Mouse (Mus musculus) heart, postnatal 14 days (tissue): ENCODE results near the gene 2410131K14Rik. TPM values are rescaled to one million over a fixed set of nuclear protein-coding genes. Genes with fewer than 3 reads are reported as not detected.

Experiments used
- DNase-seq, 2 experiments: peaks; one replicate each; pipeline ENCODE4 v3.0.0; 2021 to 2022
- intact Hi-C: fragments of 180-260 bp; cut with DNase I; formaldehyde crosslinking; loops from one replicate; pipeline ENCODE4 v1.15.1; 2025
- total RNA-seq, 2 experiments: library from RNA; stranded (reverse); gene quantifications; 2 replicates each; pipeline ENCODE4 v1.2.3; 2021

2410131K14Rik gene
- total RNA-seq, 2 experiments from 2014 or later = 9.2 to 9.3 TPM

DNA sequence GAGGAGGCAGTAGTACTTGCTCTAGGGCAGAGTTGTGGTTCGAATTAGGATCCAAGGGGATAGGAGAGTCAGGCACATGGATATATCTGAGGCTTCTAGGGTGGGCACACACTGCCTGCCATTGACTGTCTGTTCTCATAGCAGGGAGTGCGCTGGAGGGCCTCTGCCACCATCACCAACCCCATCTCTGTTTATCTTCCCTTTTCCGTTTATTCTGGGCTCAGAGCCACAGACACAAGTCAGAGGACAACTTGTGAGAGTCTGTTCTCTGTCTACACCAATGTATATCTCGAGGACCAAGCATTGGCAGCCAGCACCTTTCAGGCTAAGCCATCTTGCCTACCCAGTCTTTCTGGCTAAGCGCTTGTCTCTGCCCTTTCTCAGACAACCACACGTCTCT, 14.6 kb downstream of the 2410131K14Rik start:
- intact Hi-C loops = loop anchor here (10.0 kb wide), 2 partner anchors 145 to 175 kb away; no protein-coding TSS in a partner anchor
- no peak for DNase-seq

DNA sequence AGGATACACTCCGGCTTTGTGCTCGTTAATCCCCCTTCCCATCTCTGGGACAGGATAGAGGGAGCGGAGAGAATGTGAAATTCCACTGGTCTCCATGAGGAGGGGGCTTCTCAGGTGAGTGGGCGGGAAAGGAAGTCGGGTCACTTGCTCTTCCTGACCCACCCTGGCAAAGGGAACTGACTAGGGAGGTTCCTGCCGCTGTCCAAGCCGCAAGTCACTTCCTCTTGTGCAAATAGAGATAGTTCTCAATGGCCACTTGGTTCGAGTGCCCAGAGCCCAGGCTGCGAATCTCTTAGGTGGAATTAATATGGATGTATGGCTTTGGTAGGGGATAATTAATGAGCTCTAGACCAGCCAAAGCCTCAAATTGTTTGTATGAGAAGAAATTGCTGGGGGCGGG, 15.0 kb downstream of the 2410131K14Rik start:
- intact Hi-C loops = no loop called here
- DNase-seq = no peak

GRCm38 (mm10) chr5:118260642-118261041, 15.6 kb downstream of the 2410131K14Rik start:
- DNase-seq = no peak
- intact Hi-C loops = no loop called here

DNA sequence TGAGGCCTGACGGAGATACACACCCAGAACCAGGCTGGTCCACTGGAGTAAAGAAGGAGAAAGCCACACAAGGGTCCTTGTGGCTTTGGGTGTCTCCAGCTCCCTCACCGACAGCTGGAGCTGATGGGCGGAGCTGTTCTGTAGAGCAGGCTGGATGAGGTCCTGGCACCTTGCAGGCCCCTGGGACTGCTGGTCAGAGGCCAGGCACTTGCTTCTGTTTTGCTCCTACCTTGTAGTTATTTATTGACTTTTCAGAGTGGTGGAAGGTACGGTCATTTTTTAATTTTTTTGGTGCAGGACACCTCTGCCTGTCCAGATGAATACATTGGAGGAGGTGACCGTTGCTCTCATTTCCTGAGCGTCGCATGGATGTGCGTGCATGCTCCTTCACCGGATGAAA, 16.2 kb downstream of the 2410131K14Rik start:
- no peak for DNase-seq
- intact Hi-C loops = no loop called here

DNA sequence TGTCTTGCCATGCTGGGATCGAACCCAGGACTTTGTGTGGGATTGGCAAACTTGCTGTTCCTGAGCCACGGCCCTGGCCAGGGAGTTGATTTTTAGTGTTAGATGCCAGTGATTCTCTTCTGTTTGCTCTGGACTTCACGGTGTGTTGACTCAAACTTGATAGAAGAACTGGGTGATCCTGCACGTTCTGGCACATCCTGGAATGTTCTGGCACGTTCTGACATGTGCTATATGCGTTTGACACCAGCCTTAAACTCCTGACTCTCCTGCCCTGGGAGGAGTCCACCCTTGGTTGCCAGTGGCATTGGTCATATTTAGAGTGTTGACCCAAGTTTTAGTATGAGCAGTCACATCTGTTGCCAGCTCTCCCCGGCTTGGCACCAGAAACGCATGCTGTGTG, 17.4 kb downstream of the 2410131K14Rik start:
- DNase-seq = no peak
- intact Hi-C loops = no loop called here

- intact Hi-C loops = no loop called here
- DNase-seq = no peak
Observed at GRCm38 (mm10) chr5:118264279-118264678, 19.3 kb downstream of the 2410131K14Rik start.

DNA sequence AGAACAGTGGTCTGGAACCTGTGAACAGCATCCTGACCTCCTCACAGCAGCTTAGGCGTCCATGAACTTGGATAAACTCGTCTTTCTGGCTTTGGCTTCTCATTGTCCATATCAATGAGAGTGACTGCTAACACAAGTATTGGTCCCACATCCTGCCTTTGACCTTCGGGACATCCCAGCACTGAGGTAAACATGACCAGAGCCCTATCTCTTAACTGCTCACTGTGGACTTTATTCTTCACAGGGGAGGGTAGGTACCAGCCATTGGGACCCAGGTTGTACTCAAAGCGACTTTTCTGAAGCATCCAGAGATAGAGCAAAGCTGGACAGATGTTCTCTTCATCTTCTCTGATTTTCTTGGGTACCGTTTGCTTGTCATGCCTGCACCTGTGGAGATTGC, 20.3 kb downstream of the 2410131K14Rik start:
- no peak for DNase-seq
- intact Hi-C loops = no loop called here

GRCm38 (mm10) chr5:118266309-118266708, 21.3 kb downstream of the 2410131K14Rik start:
- DNase-seq = no peak
- intact Hi-C loops = no loop called here

GRCm38 (mm10) chr5:118268987-118269386, 24.0 kb downstream of the 2410131K14Rik start:
- intact Hi-C loops = loop anchor here (1.0 to 2.0 kb wide), 2 partner anchors 386 to 468 kb away; no protein-coding TSS in a partner anchor
- DNase-seq = peak; percentile 90 to 93

DNA sequence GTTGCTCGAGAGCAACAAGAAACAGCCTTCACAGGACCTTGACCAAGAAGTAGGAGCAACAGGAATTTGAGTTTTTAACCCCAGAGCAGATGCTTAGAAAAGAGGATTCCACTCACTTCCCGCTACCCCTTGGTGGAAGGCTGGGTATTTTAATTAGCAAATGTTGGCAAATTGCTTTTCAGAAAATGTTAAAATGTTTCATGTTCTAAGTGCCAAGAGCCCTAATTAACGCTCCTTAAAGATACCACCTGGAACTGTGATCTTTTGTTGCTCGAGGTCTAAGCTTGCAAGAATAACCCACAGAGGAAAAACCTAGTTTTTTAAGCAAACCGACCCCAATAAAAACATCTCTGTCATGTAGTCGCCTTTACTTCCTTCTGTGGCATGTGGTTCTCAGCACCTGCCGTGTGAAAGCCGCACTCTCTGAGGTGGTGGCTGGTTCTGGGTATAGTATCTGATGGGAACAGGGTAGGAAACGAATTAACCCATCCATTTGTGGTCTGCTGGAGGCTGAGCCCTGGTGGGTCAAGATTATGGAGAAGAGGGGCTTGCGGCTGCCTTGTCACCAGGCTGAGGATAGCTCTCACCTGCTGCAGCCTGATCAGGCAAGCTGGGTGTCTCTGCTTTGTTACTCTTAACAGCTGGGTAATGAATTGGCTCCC, 26.6 kb downstream of the 2410131K14Rik start:
- no peak for DNase-seq
- intact Hi-C loops = loop anchor here (5.0 to 10.0 kb wide), 2 partner anchors 51 to 293 kb away; partner anchors contain the start of gene Med13l

DNA sequence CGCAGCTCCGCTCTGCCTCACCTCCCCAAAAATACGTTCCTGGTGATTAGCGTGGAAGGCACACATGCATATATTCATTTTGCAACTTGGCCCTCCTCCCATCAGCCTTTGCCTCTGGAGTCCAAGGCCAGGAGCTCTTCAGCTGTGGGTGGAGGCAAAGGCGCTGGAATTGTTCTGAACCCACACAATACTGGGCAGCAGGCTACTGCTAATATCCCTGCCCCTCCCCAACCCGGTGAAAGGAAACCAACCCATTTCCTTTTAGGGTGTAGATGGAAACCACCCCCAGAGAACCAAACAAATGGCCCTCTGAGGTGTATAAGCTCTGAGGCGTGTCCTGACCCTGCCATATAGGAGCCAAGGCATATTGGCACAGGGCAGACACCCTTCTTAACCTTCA, 28.4 kb downstream of the 2410131K14Rik start:
- no peak for DNase-seq
- intact Hi-C loops = loop anchor here (5.0 to 10.0 kb wide), 2 partner anchors 49 to 291 kb away; partner anchors contain the start of gene Med13l

- intact Hi-C loops = loop anchor here (2.0 to 10.0 kb wide), 3 partner anchors 14 to 290 kb away; partner anchors contain the start of gene Med13l
- no peak for DNase-seq
Observed at GRCm38 (mm10) chr5:118274546-118274945, 29.5 kb downstream of the 2410131K14Rik start.

DNA sequence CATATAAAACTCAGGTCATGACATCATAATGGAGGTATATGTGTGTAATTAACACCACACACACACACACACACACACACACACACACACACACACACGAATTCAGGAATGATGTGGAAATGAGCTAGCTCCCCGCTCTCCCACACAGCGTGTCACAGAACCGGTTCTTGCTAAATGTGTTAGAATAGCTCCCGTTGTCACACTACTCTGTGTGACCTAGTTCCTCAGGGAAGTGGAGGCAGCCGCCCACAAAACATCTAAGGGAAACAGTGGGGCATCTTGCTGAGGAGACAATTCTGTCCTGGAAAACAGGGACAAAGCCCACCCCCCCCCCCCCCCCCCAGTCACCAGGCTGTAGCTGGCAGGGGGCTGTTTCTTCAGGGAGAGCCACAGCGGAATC, 31.3 kb downstream of the 2410131K14Rik start:
- intact Hi-C loops = loop anchor here (10.0 kb wide), 1 partner anchor 289 kb away; the partner anchor contains the start of gene Med13l

DNA sequence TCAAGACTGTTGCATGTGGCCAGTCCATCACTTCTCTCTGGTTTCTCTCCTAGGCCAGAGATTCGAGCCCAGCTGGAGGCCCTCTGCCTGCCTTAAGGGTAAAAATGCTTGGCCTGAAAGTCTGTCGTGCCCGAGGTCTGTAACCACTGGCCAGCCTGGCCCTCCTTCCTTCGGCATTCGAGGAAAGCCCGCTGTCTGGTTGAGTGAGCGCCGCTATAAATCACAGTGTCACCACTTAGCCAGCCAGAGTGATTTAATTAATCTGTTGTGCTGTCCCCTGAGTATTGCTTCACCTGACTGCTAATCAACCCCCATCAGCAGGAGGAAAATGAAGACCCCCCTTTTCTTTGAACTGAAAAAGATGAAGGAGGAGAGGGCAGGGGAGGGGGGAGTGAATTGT, 31.7 kb downstream of the 2410131K14Rik start:
- intact Hi-C loops = loop anchor here (10.0 kb wide), 1 partner anchor 288 kb away; the partner anchor contains the start of gene Med13l
- no peak for DNase-seq

More for the DNA sequence above, 31.3 kb downstream of the 2410131K14Rik start:
- DNase-seq = no peak

- intact Hi-C loops = loop anchor here (10.0 kb wide), 1 partner anchor 287 kb away; the partner anchor contains the start of gene Med13l
- no peak for DNase-seq
Observed at GRCm38 (mm10) chr5:118277741-118278495, 32.9 kb downstream of the 2410131K14Rik start.

- intact Hi-C loops = no loop called here
- DNase-seq = no peak
Observed at GRCm38 (mm10) chr5:118291453-118291852, 46.4 kb downstream of the 2410131K14Rik start.

- no peak for DNase-seq
- intact Hi-C loops = no loop called here
Observed at GRCm38 (mm10) chr5:118292476-118292875, 47.4 kb downstream of the 2410131K14Rik start.

- intact Hi-C loops = no loop called here
- DNase-seq = peak; percentile 93 to 95
Observed at GRCm38 (mm10) chr5:118294086-118294864, 49.2 kb downstream of the 2410131K14Rik start.

DNA sequence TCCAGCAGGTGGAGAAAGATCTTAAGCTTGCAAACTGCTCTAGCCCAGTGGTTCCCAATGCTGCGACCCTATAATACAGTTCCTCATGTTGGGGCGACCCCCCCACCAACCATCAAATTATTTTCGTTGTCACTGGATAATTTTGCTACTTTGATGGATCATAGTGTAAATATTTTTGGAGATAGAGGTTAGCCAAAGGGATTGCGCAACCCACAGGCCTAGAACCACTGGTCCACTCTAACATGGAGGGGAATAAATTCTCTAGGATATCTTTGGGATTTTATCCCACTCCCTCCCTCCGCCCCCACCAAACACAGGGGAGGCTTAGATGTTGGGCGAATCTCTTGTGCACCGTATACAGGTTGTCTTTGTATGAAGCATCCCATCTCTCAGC, 49.8 kb downstream of the 2410131K14Rik start:
- DNase-seq = peak in 1 of 2 experiments; percentile 38
- intact Hi-C loops = no loop called here

DNA sequence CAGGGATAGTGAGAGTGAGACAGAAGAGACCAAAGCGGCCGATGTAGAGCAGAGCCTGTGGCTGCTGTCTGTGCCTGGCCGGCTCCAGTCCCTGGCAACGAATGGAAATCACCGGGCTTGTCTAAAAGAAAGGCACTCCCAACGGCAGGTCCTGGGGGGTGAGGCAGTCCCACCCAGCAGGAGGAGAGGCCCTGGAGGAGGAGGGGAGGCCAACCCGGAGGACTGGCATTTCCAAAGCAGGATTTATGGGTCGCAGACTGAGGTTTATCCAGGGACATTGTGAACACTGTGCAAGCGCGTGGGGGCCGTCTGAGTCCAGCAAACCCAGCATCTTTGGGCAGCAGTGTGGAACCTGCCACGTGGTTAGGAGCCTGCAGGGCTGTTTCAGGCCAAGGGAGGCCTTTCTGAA, 52.3 kb downstream of the 2410131K14Rik start:
- intact Hi-C loops = no loop called here

More for the DNA sequence above, 52.3 kb downstream of the 2410131K14Rik start:
- DNase-seq = no peak
